Mouse (Mus musculus) MEL (cell line): ENCODE measurements at regions not wholly inside any gene's neighbourhood (a gene's known extent, or its start where the extent isn't known, plus 50 kb on each side); places are given as distances from the start of the nearest gene placed in this dataset.
A peak's percentile ranks its signal among the peaks of the same experiment; 100 is the strongest.

Experiments used
- DNase-seq: peaks from one replicate; pipeline ENCODE4 v3.0.0; 2011; ENCODE audit warnings: low read depth, low spot score
- H3K27ac ChIP-seq: 2 replicates; pipeline ENCODE4 v1.5.1; 2012; ENCODE audit warnings: low read depth, mild to moderate bottlenecking, control low read depth, low read length, moderate library complexity; ENCODE audit not compliant: control insufficient read depth
- H3K27me3 ChIP-seq, 2 experiments: fragments of 150-350 bp in 1 of 2; sonication (generic) in 1 of 2; 2 replicates each; pipeline ENCODE4 v1.6.1; 2012; ENCODE audit warnings: low read length in 2 of 2, mild to moderate bottlenecking in 2 of 2, improper control_type of control experiment in 1 of 2, moderate library complexity in 1 of 2; ENCODE audit not compliant: insufficient read depth in 2 of 2, control insufficient read depth in 1 of 2
- H3K36me3 ChIP-seq, 2 experiments: 2 replicates each; pipeline ENCODE4 v1.6.1; 2012 to 2014; ENCODE audit warnings: low read length in 2 of 2, improper control_type of control experiment in 1 of 2, inconsistent platforms in 1 of 2, mild to moderate bottlenecking in 1 of 2; ENCODE audit not compliant: insufficient read depth in 2 of 2, control insufficient read depth in 1 of 2
- H3K4me1 ChIP-seq, 2 experiments: fragments of 150-350 bp in 1 of 2; sonication (generic) in 1 of 2; 2 replicates each; pipeline ENCODE4 v1.6.1; 2012; ENCODE audit warnings: low read length in 2 of 2, improper control_type of control experiment in 1 of 2, mild to moderate bottlenecking in 1 of 2; ENCODE audit not compliant: insufficient read depth in 2 of 2, control insufficient read depth in 1 of 2
- H3K4me3 ChIP-seq, 2 experiments: fragments of 150-350 bp in 1 of 2; sonication (generic) in 1 of 2; 2 replicates each; pipeline ENCODE4 v1.5.1; 2012; ENCODE audit warnings: low read depth in 2 of 2, low read length in 2 of 2, mild to moderate bottlenecking in 2 of 2, moderate library complexity in 2 of 2, control low read depth in 1 of 2, improper control_type of control experiment in 1 of 2; ENCODE audit not compliant: control insufficient read depth in 1 of 2, insufficient read depth in 1 of 2
- H3K79me2 ChIP-seq: 2 replicates; pipeline ENCODE4 v1.6.1; 2012; ENCODE audit warnings: mild to moderate bottlenecking, low read length, moderate library complexity; ENCODE audit not compliant: control insufficient read depth, poor library complexity, insufficient read depth
- H3K9ac ChIP-seq: 2 replicates; pipeline ENCODE4 v1.6.1; 2012; ENCODE audit warnings: low read depth, mild to moderate bottlenecking, control low read depth, low read length, moderate library complexity; ENCODE audit not compliant: control insufficient read depth, poor library complexity, severe bottlenecking
- H3K9me3 ChIP-seq: fragments of 150-350 bp; sonication (generic); replicated peaks from 2 replicates; pipeline ENCODE4 v1.6.1; 2012; ENCODE audit warnings: mild to moderate bottlenecking, low read length, improper control_type of control experiment, moderate library complexity; ENCODE audit not compliant: insufficient read depth
- CHD2 ChIP-seq: IDR thresholded peaks from 2 replicates; pipeline ENCODE4 v1.6.1; 2011; ENCODE audit warnings: low read length, improper control_type of control experiment
- E2F4 ChIP-seq: IDR thresholded peaks from 2 replicates; pipeline ENCODE4 v1.6.1; 2011; ENCODE audit warnings: low read depth, low read length, improper control_type of control experiment, borderline replicate concordance
- EP300 ChIP-seq, 2 experiments: IDR thresholded peaks; 2 replicates each; pipeline ENCODE4 v1.6.1; 2011; ENCODE audit warnings: improper control_type of control experiment in 2 of 2, low read length in 2 of 2, low read depth in 1 of 2, mild to moderate bottlenecking in 1 of 2
- GATA1 ChIP-seq: IDR thresholded peaks from 2 replicates; pipeline ENCODE4 v1.6.1; 2011; ENCODE audit warnings: low read depth, low read length, improper control_type of control experiment
- HCFC1 ChIP-seq: IDR thresholded peaks from 2 replicates; pipeline ENCODE4 v1.6.1; 2012; ENCODE audit warnings: low read depth, mild to moderate bottlenecking, inconsistent platforms, low read length, improper control_type of control experiment, moderate library complexity
- JUND ChIP-seq: IDR thresholded peaks from 2 replicates; pipeline ENCODE4 v1.6.1; 2011; ENCODE audit warnings: low read depth, mild to moderate bottlenecking, improper control_type of control experiment, low read length
- MAX ChIP-seq: IDR thresholded peaks from 2 replicates; pipeline ENCODE4 v1.6.1; 2011; ENCODE audit warnings: low read length, improper control_type of control experiment
- MEF2A ChIP-seq: IDR thresholded peaks from 2 replicates; pipeline ENCODE4 v1.6.1; 2014; ENCODE audit warnings: low read depth, mild to moderate bottlenecking, inconsistent platforms, low read length, improper control_type of control experiment; ENCODE audit not compliant: poor library complexity, insufficient replicate concordance, severe bottlenecking; ENCODE audit errors: extremely low read depth
- MYB ChIP-seq: IDR thresholded peaks from 2 replicates; pipeline ENCODE4 v1.6.1; 2011; ENCODE audit warnings: mild to moderate bottlenecking, low read depth, low read length, improper control_type of control experiment
- MYC ChIP-seq: IDR thresholded peaks from 2 replicates; pipeline ENCODE4 v1.6.1; 2011; ENCODE audit warnings: low read depth, mild to moderate bottlenecking, low read length, improper control_type of control experiment, moderate library complexity
- NELFE ChIP-seq: IDR thresholded peaks from 2 replicates; pipeline ENCODE4 v1.6.1; 2011; ENCODE audit warnings: low read depth, low read length, improper control_type of control experiment
- NRF1 ChIP-seq: IDR thresholded peaks from 2 replicates; pipeline ENCODE4 v1.6.1; 2014; ENCODE audit warnings: low read depth, mild to moderate bottlenecking, inconsistent platforms, low read length, improper control_type of control experiment, moderate library complexity; ENCODE audit not compliant: poor library complexity, insufficient read depth, severe bottlenecking
- RAD21 ChIP-seq: IDR thresholded peaks from 2 replicates; pipeline ENCODE4 v1.6.1; 2011; ENCODE audit warnings: mild to moderate bottlenecking, low read depth, low read length, improper control_type of control experiment
- SIN3A ChIP-seq: IDR thresholded peaks from 2 replicates; pipeline ENCODE4 v1.6.1; 2012; ENCODE audit warnings: low read length, improper control_type of control experiment, inconsistent platforms
- TAL1 ChIP-seq: IDR thresholded peaks from 2 replicates; pipeline ENCODE4 v1.6.1; 2012; ENCODE audit warnings: mild to moderate bottlenecking, inconsistent platforms, low read length, moderate library complexity, mixed read lengths
- USF1 ChIP-seq: IDR thresholded peaks from 2 replicates; pipeline ENCODE4 v1.6.1; 2014; ENCODE audit warnings: low read depth, mild to moderate bottlenecking, inconsistent platforms, low read length, improper control_type of control experiment, moderate library complexity
- ZC3H11A ChIP-seq: IDR thresholded peaks from 2 replicates; pipeline ENCODE4 v1.6.1; 2012; ENCODE audit warnings: low read depth, mild to moderate bottlenecking, inconsistent platforms, low read length, improper control_type of control experiment
- ZMIZ1 ChIP-seq: IDR thresholded peaks from 2 replicates; pipeline ENCODE4 v1.6.1; 2012; ENCODE audit warnings: low read depth, mild to moderate bottlenecking, inconsistent platforms, low read length, improper control_type of control experiment, moderate library complexity

- no peak for TF ChIP-seq EP300 (IDR thresholded peaks at IDR 0.05; ENCODE audit: low read depth in 1 of 2, low read length in 2 of 2)
- TF ChIP-seq MEF2A, result no peak
- TF ChIP-seq MYC, result no peak
- TF ChIP-seq TAL1, result no peak
- TF ChIP-seq NRF1, result no peak
- no peak for TF ChIP-seq ZC3H11A
- no peak for TF ChIP-seq E2F4
- TF ChIP-seq USF1, result no peak
- no peak for TF ChIP-seq MAX
- no peak for TF ChIP-seq SIN3A
- no peak for TF ChIP-seq CHD2
- TF ChIP-seq GATA1, result no peak
- TF ChIP-seq MYB, result no peak
- no peak for TF ChIP-seq RAD21
- TF ChIP-seq NELFE, result no peak
- TF ChIP-seq HCFC1, result no peak
- no peak for TF ChIP-seq JUND
- TF ChIP-seq ZMIZ1, result no peak
- no peak overlapping the region for H3K4me3 ChIP-seq
- H3K9ac ChIP-seq, result no peak overlapping the region
- H3K4me1 ChIP-seq, result no peaks in the 10 kb centered on the region
- H3K27ac ChIP-seq, result no peak overlapping the region
- no peaks in the 10 kb centered on the region for H3K9me3 ChIP-seq
- no peaks in the 10 kb centered on the region for H3K36me3 ChIP-seq
- H3K27me3 ChIP-seq, result no peaks in the 10 kb centered on the region; a peak in 1 of 4 replicates
- H3K79me2 ChIP-seq, result no peaks in the 10 kb centered on the region
- no peak for DNase-seq
Measured at GRCm38 (mm10) chr13:30039791-30040190, 53.9 kb upstream of the E2f3 start.

DNA sequence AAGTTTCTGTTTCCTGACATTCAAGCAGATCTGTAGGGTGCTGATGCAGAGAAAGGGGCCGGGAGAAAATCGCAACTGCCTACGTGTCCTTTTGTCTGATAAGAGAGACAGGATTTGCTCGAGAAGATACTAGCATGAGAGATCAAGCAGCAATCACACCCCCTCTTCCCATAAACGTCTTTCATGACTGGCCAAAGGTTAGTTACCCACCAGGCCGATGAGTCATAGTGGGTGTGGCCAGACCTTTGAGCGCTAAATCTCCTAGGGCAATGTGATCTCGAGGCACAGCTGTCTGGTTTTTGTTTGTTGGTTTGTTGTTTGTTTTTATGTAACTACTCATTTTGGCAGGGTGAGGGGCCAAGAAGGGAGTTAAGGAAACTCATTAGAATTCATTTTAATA lies 50.7 kb upstream of the E2f3 start:
- Histone ChIP-seq H3K79me2 (no peaks in the 10 kb centered on the region), H3K36me3 (no peaks in the 10 kb centered on the region), H3K27me3 (peaks cover 0 to 2% of the 10 kb centered on the region in 2 experiments; a peak in 2 of 4 replicates), H3K27ac (no peak overlapping the region), H3K4me3 (no peak overlapping the region), H3K4me1 (no peaks in the 10 kb centered on the region), H3K9me3 (no peaks in the 10 kb centered on the region), H3K9ac (no peak overlapping the region)
- no peak for TF ChIP-seq E2F4
- peak; percentile 37 for DNase-seq
